10 mouse cellular contexts compared by ENCODE assay signal in genomic region chr5:24612302-24612649, GRCm38 (mm10). TPM values are rescaled to one million over a fixed set of nuclear protein-coding genes. Genes with fewer than 3 reads are reported as not detected.
DNase-seq lines count a peak whose midpoint lies in the region; ATAC-seq and TF ChIP-seq lines count a peak whose summit lies in the region.
"Had no signal": no experiment of that assay in that cellular context is flagged by ENCODE, and none has a peak within 500 bp of the region (broad histone marks: within the 10 kb centered on the region; RNA-seq: fewer than 3 reads in every experiment).

No protein-coding gene starts in this region.

- H3K36me3 ChIP-seq in kidney, embryonic 16.5 days (ENCODE audit: insufficient read depth, low read length): no peaks in the 10 kb centered on the region
- H3K36me3 ChIP-seq in forebrain, embryonic 16.5 days (ENCODE audit: control insufficient read depth, insufficient read depth): no peaks in the 10 kb centered on the region
- H3K36me3 ChIP-seq in midbrain, embryonic 14.5 days (ENCODE audit: control insufficient read depth, insufficient read depth, low read length): no peaks in the 10 kb centered on the region
- H3K36me3 ChIP-seq: heart, embryonic 13.5 days had no signal

- H3K4me2 ChIP-seq in kidney, embryonic 16.5 days (replicated peaks; ENCODE audit: low read depth, low read length): no peak overlapping the region
- H3K4me2 ChIP-seq in forebrain, embryonic 16.5 days (ENCODE audit: low read length): no peak overlapping the region
- no peak overlapping the region for H3K4me2 ChIP-seq in midbrain, embryonic 14.5 days (ENCODE audit: low read length)
- H3K4me2 ChIP-seq: heart, embryonic 13.5 days had no signal

- H3K4me1 ChIP-seq in kidney, embryonic 16.5 days (ENCODE audit: insufficient read depth, low read length): peaks cover 8% of the 10 kb centered on the region
- peaks cover 7% of the 10 kb centered on the region; the same call in 1 of the 2 replicates for H3K4me1 ChIP-seq in embryonic fibroblast, embryonic 13.5 days (ENCODE audit: control insufficient read depth, insufficient read depth, low read length)
- H3K4me1 ChIP-seq in forebrain, embryonic 16.5 days (replicated peaks; ENCODE audit: control insufficient read depth, insufficient read depth, low read length): peaks cover 16% of the 10 kb centered on the region
- H3K4me1 ChIP-seq in midbrain, embryonic 14.5 days (ENCODE audit: control insufficient read depth, insufficient read depth, low read length): peaks cover 14% of the 10 kb centered on the region

- no peak overlapping the region for H3K4me3 ChIP-seq in kidney, embryonic 16.5 days (ENCODE audit: low read length)
- no peak overlapping the region for H3K4me3 ChIP-seq in embryonic fibroblast, embryonic 13.5 days (ENCODE audit: insufficient read depth, low read length)
- no peak overlapping the region for H3K4me3 ChIP-seq in forebrain, embryonic 16.5 days (replicated peaks; ENCODE audit: low read length)
- no peak overlapping the region for H3K4me3 ChIP-seq in midbrain, embryonic 14.5 days (replicated peaks; ENCODE audit: low read depth, low read length)
- H3K4me3 ChIP-seq: heart, embryonic 13.5 days had no signal

- DNase-seq in kidney, postnatal 4 days: no peak
- no peak for DNase-seq in midbrain, embryonic 14.5 days
- no peak for DNase-seq in natural killer cell, adult 2 months (ENCODE audit: low spot score in 2 of 2)
- no peak for DNase-seq in urinary bladder, postnatal 4 days (ENCODE audit: low spot score in 2 of 2)
- no peak for DNase-seq in spleen, adult 18-20 months
- DNase-seq: thymus, adult 2 months had no signal

- 75% methylated on average over 5 of the region's 5 CpGs for WGBS in kidney, embryonic 16.5 days
- 53% methylated on average over 5 of the region's 5 CpGs for WGBS in forebrain, embryonic 16.5 days
- WGBS in midbrain, embryonic 14.5 days: 75% methylated on average over 5 of the region's 5 CpGs

- H3K27me3 ChIP-seq in kidney, embryonic 16.5 days (ENCODE audit: insufficient read depth, low read length): no peaks in the 10 kb centered on the region
- H3K27me3 ChIP-seq in forebrain, embryonic 16.5 days (replicated peaks; ENCODE audit: control insufficient read depth, insufficient read depth, low read length): no peaks in the 10 kb centered on the region
- H3K27me3 ChIP-seq in midbrain, embryonic 14.5 days (ENCODE audit: control insufficient read depth, insufficient read depth, low read length): no peaks in the 10 kb centered on the region
- H3K27me3 ChIP-seq: heart, embryonic 13.5 days had no signal

- no peak overlapping the region for H3K9ac ChIP-seq in kidney, embryonic 16.5 days (replicated peaks; ENCODE audit: low read length)
- no peak overlapping the region for H3K9ac ChIP-seq in forebrain, embryonic 16.5 days (replicated peaks; ENCODE audit: low read depth, low read length)
- H3K9ac ChIP-seq in midbrain, embryonic 14.5 days (replicated peaks; ENCODE audit: low read length): no peak overlapping the region
- H3K9ac ChIP-seq: heart, embryonic 13.5 days had no signal

- no peak for TF ChIP-seq POLR2A in embryonic fibroblast, embryonic 13.5 days (IDR thresholded peaks at IDR 0.05; ENCODE audit: low read depth, low read length)

- H3K9me3 ChIP-seq in kidney, embryonic 16.5 days (ENCODE audit: low read length): no peaks in the 10 kb centered on the region
- no peaks in the 10 kb centered on the region for H3K9me3 ChIP-seq in forebrain, embryonic 16.5 days (ENCODE audit: control insufficient read depth, low read length)
- H3K9me3 ChIP-seq in midbrain, embryonic 14.5 days (ENCODE audit: control insufficient read depth, low read length): no peaks in the 10 kb centered on the region
- H3K9me3 ChIP-seq: heart, embryonic 13.5 days had no signal

- no peak overlapping the region for H3K27ac ChIP-seq in kidney, embryonic 16.5 days (ENCODE audit: low read length)
- H3K27ac ChIP-seq in embryonic fibroblast, embryonic 13.5 days (ENCODE audit: insufficient read depth, low read length): no peak overlapping the region
- H3K27ac ChIP-seq in forebrain, embryonic 16.5 days (ENCODE audit: low read length): peak overlapping the region; percentile 34
- H3K27ac ChIP-seq in midbrain, embryonic 14.5 days (replicated peaks; ENCODE audit: low read depth, low read length): no peak overlapping the region
- H3K27ac ChIP-seq: heart, embryonic 13.5 days had no signal

- ATAC-seq in kidney, embryonic 16.5 days (ENCODE audit: low FRiP score, low TSS enrichment): peak; percentile 18; the same call in 1 of the 2 replicates
- ATAC-seq in forebrain, embryonic 16.5 days: no peak; the same call in 1 of the 2 replicates
- ATAC-seq in midbrain, embryonic 14.5 days (ENCODE audit: low FRiP score, low TSS enrichment): peak; percentile 32; the same call in 1 of the 2 replicates

- peak; percentile 13; the same call in 1 of the 2 replicates for TF ChIP-seq CTCF in embryonic fibroblast, embryonic 13.5 days (IDR thresholded peaks at IDR 0.05; ENCODE audit: borderline replicate concordance, insufficient read depth, low read length)

RNA-seq across cellular contexts. Expression of gene Smarcd3, which starts 11.9 kb away (rescaled TPM):
- 24.5 and 25.0 TPM in 2 replicates for polyA plus RNA-seq in kidney, embryonic 16.5 days (2015; fragmentation: Nextera tagmentation; extraction: Ambion mirVana)
- polyA plus RNA-seq in embryonic fibroblast, embryonic 13.5 days (2011; ENCODE audit: insufficient read length, low read depth, missing spikeins): 22.9 and 27.8 TPM in 2 replicates
- 156 and 181 TPM in 2 replicates for polyA plus RNA-seq in forebrain, embryonic 16.5 days (2015; fragmentation: Nextera tagmentation; extraction: Ambion mirVana)
- 158 and 199 TPM in 2 replicates for polyA plus RNA-seq in midbrain, embryonic 14.5 days (2014; fragmentation: Nextera tagmentation; extraction: Ambion mirVana)

RNA-seq across cellular contexts. Expression of gene Chpf2, which starts 25.7 kb away (rescaled TPM):
- 27.1 and 28.3 TPM in 2 replicates for polyA plus RNA-seq in kidney, embryonic 16.5 days (2015; fragmentation: Nextera tagmentation; extraction: Ambion mirVana)
- 45.5 and 54.6 TPM in 2 replicates for polyA plus RNA-seq in embryonic fibroblast, embryonic 13.5 days (2011; ENCODE audit: insufficient read length, low read depth, missing spikeins)
- polyA plus RNA-seq in forebrain, embryonic 16.5 days (2015; fragmentation: Nextera tagmentation; extraction: Ambion mirVana): 20.5 and 20.8 TPM in 2 replicates
- polyA plus RNA-seq in midbrain, embryonic 14.5 days (2014; fragmentation: Nextera tagmentation; extraction: Ambion mirVana): 12.4 and 19.4 TPM in 2 replicates

RNA-seq across cellular contexts. Expression of gene Abcf2, which starts 35.0 kb away (rescaled TPM):
- 118 TPM in 2 replicates for polyA plus RNA-seq in kidney, embryonic 16.5 days (2015; fragmentation: Nextera tagmentation; extraction: Ambion mirVana)
- polyA plus RNA-seq in embryonic fibroblast, embryonic 13.5 days (2011; ENCODE audit: insufficient read length, low read depth, missing spikeins): 69.3 and 73.4 TPM in 2 replicates
- polyA plus RNA-seq in forebrain, embryonic 16.5 days (2015; fragmentation: Nextera tagmentation; extraction: Ambion mirVana): 107 and 109 TPM in 2 replicates
- polyA plus RNA-seq in midbrain, embryonic 14.5 days (2014; fragmentation: Nextera tagmentation; extraction: Ambion mirVana): 79.3 and 88.1 TPM in 2 replicates

RNA-seq across cellular contexts. Expression of gene 4931409K22Rik, which starts 55.7 kb away (rescaled TPM):
- 0.16 and 0.41 TPM in 2 replicates for polyA plus RNA-seq in kidney, embryonic 16.5 days (2015; fragmentation: Nextera tagmentation; extraction: Ambion mirVana)
- not detected in 2 replicates for polyA plus RNA-seq in embryonic fibroblast, embryonic 13.5 days (2011; ENCODE audit: insufficient read length, low read depth, missing spikeins)
- polyA plus RNA-seq in forebrain, embryonic 16.5 days (2015; fragmentation: Nextera tagmentation; extraction: Ambion mirVana): 0.26 and 0.35 TPM in 2 replicates
- not detected in 2 replicates for polyA plus RNA-seq in midbrain, embryonic 14.5 days (2014; fragmentation: Nextera tagmentation; extraction: Ambion mirVana)
- polyA plus RNA-seq: thymus, adult 2 months had no signal
